Mouse (Mus musculus): ENCODE data around the gene Tmem160.

- TF ChIP-seq CTCF (IDR thresholded peaks at IDR 0.05; ENCODE audit: low read depth, low read length) (no peak), POLR2A (IDR thresholded peaks at IDR 0.05; ENCODE audit: extremely low read depth, insufficient read depth, low read length) (no peak)
These were observed 13.0 kb downstream of the Tmem160 start for GRCm38 (mm10) chr7:16465568-16465967.

Data from liver, adult 2 months (tissue).